Mouse (Mus musculus) ES-CJ7 (cell line): ENCODE data around the gene Trabd2b.

Experiments
- DNase-seq: peaks from one replicate; pipeline ENCODE4 v3.0.0; 2011; ENCODE audit warnings: low read depth, low spot score

Trabd2b gene

DNA sequence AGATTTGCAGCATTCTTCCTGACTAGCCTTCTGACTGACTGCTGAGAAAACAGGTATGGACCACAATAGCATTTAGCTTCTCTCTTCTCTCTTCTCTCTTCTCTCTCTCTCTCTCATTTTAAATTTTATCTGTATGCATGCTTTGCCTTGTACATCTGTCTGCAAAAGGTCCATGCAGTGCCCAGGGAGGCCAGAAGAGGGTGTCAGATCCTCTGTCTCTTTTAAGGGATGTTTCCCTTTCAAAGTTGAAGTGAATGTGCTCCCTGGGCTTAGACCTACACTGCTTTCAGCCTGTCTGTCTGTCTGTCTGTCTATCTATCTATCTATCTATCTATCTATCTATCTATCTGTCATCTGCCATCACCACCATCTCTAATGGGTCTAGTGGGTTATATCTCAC is 8.9 kb upstream of the Trabd2b start:
- DNase-seq = no peak

DNA sequence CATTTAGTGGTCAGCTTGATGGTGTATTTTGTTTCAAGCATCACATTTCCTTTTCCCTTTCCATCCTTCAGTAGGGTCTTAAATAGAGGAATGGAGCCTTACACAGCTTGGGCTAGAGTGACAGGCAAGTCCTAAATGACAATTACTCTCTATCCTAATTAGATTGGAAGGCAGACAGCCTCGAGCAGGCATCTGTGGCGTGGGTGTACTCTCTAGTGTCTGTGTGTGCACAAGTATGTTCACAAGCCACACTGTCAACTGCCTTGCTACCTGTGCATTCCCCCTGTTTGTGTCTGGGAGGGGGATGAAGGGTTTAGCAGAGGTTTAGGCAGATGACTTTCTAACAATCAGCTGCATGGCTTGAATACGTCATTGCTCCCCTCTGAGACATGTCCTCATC is 6.7 kb upstream of the Trabd2b start:
- no peak for DNase-seq

DNA sequence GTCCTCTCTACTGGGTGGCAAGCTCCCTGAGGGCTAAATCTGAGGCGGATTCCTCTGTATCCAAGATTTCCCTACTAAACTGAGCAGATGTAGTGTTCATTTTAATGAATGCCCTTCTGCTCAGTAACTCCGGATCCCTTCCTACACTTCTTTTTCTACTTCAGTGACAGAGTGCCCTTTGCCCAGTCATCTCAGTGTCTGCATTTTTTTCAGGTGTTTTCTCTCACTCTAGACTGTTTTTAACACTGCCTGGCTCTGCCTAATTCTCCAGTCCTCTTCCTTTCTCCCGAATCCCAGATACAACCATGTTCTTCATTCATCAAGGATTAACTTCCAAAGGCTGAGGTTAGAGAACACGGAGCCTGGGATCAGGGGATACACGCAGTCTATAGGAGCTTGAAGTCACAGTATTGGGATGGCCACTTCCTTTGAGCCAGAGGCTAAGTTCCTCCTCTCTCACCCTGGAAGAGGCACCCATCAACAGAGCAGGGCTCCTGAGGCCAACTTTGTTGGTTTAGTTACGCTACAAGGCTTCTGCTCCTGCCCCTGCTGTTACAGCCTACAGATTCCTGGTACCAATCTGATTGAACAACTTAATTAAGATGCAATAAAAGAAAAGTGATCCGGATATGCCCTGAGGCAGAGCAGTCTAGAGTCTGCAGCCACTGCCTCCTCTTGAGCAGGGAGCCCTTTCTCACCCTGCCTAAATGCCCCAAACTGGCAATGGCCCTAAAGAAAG is 4.4 kb upstream of the Trabd2b start:
- no peak for DNase-seq

- DNase-seq = peak; percentile 92
These were observed 706 bp upstream of the Trabd2b start for GRCm38 (mm10) chr4:114405682-114406354.

DNA sequence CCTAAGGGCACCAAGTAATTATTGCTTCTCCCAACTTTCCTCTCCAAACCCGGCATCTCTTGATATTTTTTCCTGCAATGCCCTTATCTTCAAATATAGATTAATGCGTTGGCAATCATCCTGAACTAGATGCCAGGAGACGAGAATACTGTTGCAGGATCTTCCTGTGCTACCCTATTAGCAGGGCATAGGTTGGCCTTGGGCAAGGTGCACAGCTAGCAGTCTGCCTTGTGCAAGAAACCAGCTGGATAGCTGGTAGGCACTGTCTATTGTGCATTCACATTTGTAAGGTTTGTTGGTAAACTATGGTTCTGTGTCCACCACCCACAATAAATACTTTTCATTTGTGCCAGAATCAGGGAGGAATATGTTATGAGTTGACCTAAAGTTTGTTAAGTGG is 992 bp downstream of the Trabd2b start:
- no peak for DNase-seq

GRCm38 (mm10) chr4:114408298-114408697 is 1.8 kb downstream of the Trabd2b start:
- no peak for DNase-seq

DNA sequence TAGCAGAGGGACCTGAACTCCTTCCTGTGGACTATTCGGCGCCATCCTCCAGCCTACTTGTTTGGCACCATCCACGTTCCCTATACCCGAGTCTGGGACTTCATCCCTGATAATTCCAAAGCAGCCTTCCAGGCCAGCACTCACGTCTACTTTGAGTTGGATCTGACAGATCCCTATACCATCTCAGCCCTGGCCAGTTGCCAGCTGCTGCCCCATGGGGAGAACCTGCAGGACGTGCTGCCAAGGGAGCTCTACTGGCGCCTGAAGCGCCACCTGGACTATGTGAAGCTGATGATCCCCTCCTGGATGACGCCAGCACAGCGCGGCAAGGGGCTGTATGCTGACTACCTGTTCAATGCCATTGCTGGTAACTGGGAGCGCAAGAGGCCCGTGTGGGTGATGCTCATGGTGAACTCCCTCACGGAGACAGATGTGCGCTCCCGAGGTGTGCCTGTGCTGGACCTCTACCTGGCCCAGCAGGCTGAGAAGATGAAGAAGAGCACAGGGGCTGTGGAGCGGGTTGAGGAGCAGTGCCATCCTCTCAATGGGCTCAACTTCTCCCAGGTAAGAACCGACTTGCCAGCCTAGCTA is 2.5 kb downstream of the Trabd2b start:
- no peak for DNase-seq

DNA sequence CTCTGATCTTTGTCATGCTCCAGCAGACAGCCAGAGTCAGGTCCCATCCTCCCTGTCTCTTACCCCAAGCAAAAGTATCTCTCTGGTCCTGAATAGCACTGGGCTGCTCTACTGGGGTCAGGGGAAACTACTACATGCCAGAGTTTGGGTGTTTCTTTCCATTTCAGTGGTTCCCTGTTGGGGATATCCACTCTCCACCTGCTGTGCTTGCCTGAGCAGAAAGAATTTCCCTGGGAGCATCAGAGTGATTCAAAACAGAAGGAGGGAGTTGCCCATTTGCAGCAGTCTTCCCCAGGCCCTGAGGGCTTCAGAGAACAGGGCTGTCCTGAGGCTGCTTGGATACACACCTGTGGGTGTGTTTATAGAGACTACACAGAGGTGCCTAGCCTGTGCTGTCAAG is 3.0 kb downstream of the Trabd2b start:
- no peak for DNase-seq

- DNase-seq = no peak
These were observed 3.5 kb downstream of the Trabd2b start for GRCm38 (mm10) chr4:114410026-114410425.

DNA sequence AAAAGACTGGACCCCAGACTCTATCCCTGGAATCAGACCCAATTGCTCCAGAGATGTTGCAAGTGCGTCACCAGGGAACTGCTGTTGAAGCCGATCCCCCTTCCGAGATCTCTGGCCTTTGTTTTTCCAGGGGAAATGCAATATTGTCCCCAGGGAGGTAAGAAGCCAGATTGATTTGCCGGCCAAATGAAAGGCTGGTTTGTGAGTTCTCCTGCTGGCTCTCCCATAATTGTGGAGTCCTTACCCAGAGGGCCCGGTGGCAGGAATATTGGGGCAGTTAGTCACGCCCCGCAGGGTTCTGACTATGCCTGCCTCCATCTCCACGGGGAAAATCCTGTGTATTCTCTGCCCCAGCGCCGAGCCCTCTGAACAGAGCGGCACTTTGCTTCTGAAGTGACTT is 3.9 kb downstream of the Trabd2b start:
- DNase-seq = no peak

DNA sequence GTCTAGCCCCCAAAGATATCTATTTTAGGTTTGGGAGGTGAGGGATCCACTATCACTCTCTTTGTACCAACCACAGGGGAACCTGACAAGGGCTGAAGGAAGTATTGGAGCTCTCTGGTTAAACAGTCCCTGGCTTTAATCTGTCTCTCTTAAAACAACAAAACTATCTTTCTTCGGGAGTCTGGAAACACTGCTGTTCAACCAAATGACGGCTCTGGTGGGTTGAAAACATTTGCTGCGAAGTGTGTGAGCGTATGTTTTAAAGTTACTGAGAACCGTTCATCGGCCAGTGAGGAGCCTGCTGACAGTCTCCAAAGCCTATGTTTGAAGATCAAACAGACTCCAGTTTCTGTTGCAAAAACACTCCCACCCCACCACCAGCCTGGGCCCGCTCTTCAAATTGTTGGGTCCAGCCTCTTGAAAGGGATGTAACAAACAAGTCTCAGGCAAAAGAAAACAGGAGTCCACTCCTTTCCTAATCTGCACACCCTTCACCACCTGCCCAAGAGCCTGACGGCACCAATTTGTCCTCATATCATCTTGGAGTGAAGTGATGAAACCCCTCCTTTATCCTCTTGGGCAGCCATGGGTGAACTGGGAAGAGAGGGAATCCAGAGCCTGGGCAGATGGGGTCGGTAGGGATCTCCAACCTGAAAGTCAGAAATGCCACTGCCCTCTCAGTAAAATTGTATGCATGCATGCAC is 4.6 kb downstream of the Trabd2b start:
- no peak for DNase-seq

- DNase-seq = no peak
These were observed 5.4 kb downstream of the Trabd2b start for GRCm38 (mm10) chr4:114411846-114412390.

DNA sequence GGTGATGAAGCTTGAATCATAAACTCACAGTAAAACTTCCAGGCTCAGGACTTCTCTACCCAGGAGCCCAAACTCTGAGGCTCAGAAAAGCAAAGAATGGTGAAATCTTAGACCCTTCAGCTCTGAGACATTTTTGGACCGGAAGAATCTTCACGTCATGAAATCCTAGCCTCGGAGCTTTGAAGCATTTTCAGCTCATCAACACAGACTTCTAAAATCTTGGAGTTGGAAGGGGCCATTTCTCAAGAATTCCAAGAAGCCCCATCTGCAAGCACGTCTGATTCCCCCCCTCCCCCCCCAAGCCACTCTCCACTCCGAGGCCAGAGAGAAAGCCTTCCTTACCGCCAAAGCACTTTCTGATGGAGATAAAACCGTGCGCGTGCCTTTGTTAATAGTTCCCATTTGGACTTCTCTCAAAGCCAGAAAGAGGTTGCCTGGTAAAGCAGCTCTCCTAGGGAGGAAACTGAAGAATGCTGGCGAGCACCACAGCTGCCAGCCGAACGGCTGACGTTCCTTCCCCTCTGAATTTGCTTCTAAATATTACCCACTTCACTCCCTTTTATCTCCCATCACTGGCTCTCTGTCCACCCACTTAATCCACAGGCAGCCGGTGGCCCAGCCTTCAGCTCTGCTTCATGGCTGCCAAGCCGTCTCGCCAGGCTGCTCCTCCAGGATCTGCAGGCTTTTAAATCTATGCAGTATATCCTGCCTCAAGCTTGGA is 9.6 kb downstream of the Trabd2b start:
- DNase-seq = no peak

GRCm38 (mm10) chr4:114420154-114420553 is 13.6 kb downstream of the Trabd2b start:
- DNase-seq = no peak

GRCm38 (mm10) chr4:114423084-114423483 is 16.6 kb downstream of the Trabd2b start:
- no peak for DNase-seq

DNA sequence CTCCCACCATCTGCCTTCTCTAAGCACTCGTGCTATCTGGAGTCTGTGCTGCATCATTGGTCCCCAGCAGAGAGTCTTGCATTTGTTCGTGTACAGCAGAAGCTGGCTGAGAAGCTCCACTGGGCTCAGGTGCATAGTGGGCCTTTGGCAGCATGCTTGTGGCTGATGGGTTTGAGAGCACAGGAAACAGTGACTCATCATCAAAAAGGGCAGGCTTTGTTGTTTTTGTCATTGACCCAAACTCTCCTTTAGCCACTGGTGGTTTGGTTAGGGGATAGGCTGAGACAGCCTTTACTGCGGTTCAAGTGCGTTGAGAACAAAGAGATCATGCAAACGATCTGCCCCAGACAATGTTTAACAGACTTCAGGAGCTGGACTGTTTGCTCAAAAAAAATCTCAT is 19.3 kb downstream of the Trabd2b start:
- no peak for DNase-seq

- no peak for DNase-seq
These were observed 26.2 kb downstream of the Trabd2b start for GRCm38 (mm10) chr4:114432742-114433141.

DNA sequence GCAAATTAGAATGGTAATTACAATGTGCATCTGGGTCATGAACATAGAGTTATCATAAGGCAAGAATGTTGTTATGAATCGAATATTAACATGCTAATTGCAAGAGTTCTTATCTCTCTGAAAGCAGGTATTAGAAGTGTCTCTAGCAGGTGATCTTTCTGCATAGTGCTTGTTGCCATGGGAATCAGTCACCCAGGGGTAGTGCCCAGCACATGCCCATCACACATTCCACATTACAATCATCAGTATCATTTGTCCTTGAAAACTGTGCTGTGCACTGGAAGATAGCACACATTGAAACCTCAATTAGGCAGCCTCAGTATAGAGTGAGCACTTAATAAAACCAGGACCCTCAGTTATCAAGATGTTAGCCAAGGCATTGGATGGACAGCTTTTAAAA is 26.9 kb downstream of the Trabd2b start:
- no peak for DNase-seq

GRCm38 (mm10) chr4:114434766-114435165 is 28.2 kb downstream of the Trabd2b start:
- DNase-seq = no peak

- no peak for DNase-seq
These were observed 28.9 kb downstream of the Trabd2b start for GRCm38 (mm10) chr4:114435381-114435780.

- no peak for DNase-seq
These were observed 32.2 kb downstream of the Trabd2b start for GRCm38 (mm10) chr4:114438764-114439163.
